Mouse (Mus musculus): ENCODE results near the gene Eif5.
"Not testable (repeated sequence)": the region's sequence is repeated elsewhere in the genome, so short reads cannot be mapped to it uniquely, and the experiment has no call there.

Eif5 gene

GRCm38 (mm10) chr12:111524883-111525282 lies 12.9 kb upstream of the Eif5 start:
- no peak for DNase-seq (ENCODE audit: low spot score in 2 of 2)

- peak; percentile 53 to 60 for DNase-seq (ENCODE audit: low spot score in 2 of 2)
These were observed 10.1 kb upstream of the Eif5 start for GRCm38 (mm10) chr12:111527643-111528281.

GRCm38 (mm10) chr12:111529192-111529591 lies 8.6 kb upstream of the Eif5 start:
- DNase-seq (ENCODE audit: low spot score in 2 of 2) = no peak

- no peak for DNase-seq (ENCODE audit: low spot score in 2 of 2)
These were observed 4.6 kb upstream of the Eif5 start for GRCm38 (mm10) chr12:111533096-111533794.

GRCm38 (mm10) chr12:111535281-111535680 lies 2.5 kb upstream of the Eif5 start:
- no peak for DNase-seq (ENCODE audit: low spot score in 2 of 2)

- no peak for DNase-seq (ENCODE audit: low spot score in 2 of 2)
These were observed 2.1 kb upstream of the Eif5 start for GRCm38 (mm10) chr12:111535762-111536161.

- DNase-seq (ENCODE audit: low spot score in 2 of 2) = no peak
These were observed 1.1 kb upstream of the Eif5 start for GRCm38 (mm10) chr12:111536746-111537145.

GRCm38 (mm10) chr12:111537341-111537740 lies 475 bp upstream of the Eif5 start:
- no peak for DNase-seq (ENCODE audit: low spot score in 2 of 2)

- peak; percentile 55 to 61 for DNase-seq (ENCODE audit: low spot score in 2 of 2)
These were observed 650 bp downstream of the Eif5 start for GRCm38 (mm10) chr12:111538292-111539040.

GRCm38 (mm10) chr12:111539041-111539345 lies 1.2 kb downstream of the Eif5 start:
- no peak for DNase-seq (ENCODE audit: low spot score in 2 of 2)

- no peak for DNase-seq (ENCODE audit: low spot score in 2 of 2)
These were observed 9.3 kb downstream of the Eif5 start for GRCm38 (mm10) chr12:111547070-111547469.

- no peak for DNase-seq (ENCODE audit: low spot score in 2 of 2)
These were observed 10.9 kb downstream of the Eif5 start for GRCm38 (mm10) chr12:111548555-111549289.

- no peak for DNase-seq (ENCODE audit: low spot score in 2 of 2)
These were observed 12.9 kb downstream of the Eif5 start for GRCm38 (mm10) chr12:111550679-111551078.

- no peak for DNase-seq (ENCODE audit: low spot score in 2 of 2)
These were observed 14.5 kb downstream of the Eif5 start for GRCm38 (mm10) chr12:111552342-111552741.

GRCm38 (mm10) chr12:111555357-111555756 lies 17.5 kb downstream of the Eif5 start:
- no peak for DNase-seq (ENCODE audit: low spot score in 2 of 2)

- not testable (repeated sequence) for DNase-seq (ENCODE audit: low spot score in 2 of 2)
These were observed 18.1 kb downstream of the Eif5 start for GRCm38 (mm10) chr12:111555893-111556292.

GRCm38 (mm10) chr12:111557538-111557937 lies 19.7 kb downstream of the Eif5 start:
- no peak for DNase-seq (ENCODE audit: low spot score in 2 of 2)

GRCm38 (mm10) chr12:111558655-111559054 lies 20.8 kb downstream of the Eif5 start:
- DNase-seq (ENCODE audit: low spot score in 2 of 2) = no peak

- peak; percentile 42 to 53 for DNase-seq (ENCODE audit: low spot score in 2 of 2)
These were observed 21.9 kb downstream of the Eif5 start for GRCm38 (mm10) chr12:111559647-111560258.

- DNase-seq (ENCODE audit: low spot score in 2 of 2) = no peak
These were observed 22.5 kb downstream of the Eif5 start for GRCm38 (mm10) chr12:111560286-111560685.

GRCm38 (mm10) chr12:111562276-111562814 lies 24.5 kb downstream of the Eif5 start:
- no peak for DNase-seq (ENCODE audit: low spot score in 2 of 2)

Measured in frontal cortex, postnatal 14 days (tissue).